Mouse (Mus musculus) CH12F3 (cell line): ENCODE measurements around the gene Gm28036.

Experiments
- in situ Hi-C: fragments of 300-500 bp; cut with MboI; formaldehyde crosslinking; loops from 2 replicates; pipeline ENCODE4 v1.14.3; 2020; ENCODE audit warnings: low sequenced_read_pairs

Gene Gm28036

DNA sequence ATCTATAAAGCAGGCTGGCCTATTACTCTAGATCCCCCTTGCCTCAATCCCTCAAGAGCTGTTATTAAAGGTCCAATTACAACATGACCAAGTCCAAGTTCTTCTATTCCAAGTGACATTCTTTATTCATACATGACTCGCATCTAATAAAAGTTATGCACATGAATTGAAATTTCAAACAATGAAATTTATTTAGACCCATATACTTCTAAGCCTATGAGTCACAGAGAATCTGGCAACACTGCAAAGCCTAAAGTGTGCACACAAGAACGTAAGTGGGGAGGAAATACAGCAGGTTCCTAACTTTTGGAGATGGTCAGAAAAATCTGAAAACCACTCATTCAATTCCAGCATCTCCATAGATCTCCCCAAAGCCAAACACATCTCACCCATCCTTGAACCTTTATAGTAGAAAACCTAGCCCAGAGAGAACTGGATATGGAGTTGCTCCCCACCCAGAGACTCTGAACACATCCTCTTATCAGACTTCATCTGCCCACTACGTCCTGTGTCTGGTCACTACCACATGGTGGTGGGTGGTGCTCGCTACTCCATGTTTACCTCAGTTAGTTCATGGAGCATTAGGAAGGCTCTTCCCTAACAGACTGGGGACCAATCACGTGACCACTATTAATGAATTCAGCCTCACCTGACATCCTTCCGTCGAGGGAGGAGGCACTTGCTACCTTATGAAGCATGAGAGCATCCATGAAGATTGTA lies 39.3 kb downstream of the Gm28036 start:
- in situ Hi-C loops = no loop called here

DNA sequence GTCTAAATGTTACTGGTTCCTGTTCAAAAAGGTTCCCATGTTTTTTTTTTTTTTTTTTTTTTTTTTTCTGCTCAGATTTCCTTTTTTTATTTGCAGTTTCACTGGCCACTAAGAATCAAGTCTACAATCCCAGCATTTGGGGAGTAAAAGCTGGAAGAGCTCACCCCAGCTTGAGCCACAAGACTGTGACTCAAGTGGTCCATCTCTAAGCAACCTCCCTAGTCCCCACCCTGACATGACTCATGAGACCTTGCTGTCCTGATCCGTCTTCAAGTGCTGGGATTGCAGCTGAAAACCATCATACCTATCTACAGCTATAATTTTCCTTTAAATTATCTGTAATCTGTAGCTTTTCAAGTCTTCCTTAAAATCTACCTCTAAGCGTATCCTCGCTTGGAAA lies 42.4 kb downstream of the Gm28036 start:
- in situ Hi-C loops = no loop called here

DNA sequence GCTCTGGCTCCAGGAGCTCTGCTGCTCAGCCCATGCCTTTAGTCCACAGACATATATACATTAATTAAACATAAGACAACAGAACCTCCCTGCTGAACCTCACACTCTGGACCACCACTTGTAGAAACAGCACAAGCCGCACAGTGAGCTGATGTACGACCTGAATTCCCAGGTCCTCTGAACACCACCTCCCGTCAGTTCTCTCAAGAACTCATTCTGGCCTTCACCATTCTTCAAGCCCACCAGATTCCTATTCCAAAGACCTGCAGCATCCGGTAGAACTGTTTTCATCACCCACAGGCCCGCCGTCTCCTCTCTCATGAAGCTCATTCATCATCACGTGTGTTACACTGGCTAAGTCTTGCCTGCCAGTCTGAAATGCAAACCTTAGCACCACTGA lies 46.5 kb downstream of the Gm28036 start:
- in situ Hi-C loops = no loop called here

DNA sequence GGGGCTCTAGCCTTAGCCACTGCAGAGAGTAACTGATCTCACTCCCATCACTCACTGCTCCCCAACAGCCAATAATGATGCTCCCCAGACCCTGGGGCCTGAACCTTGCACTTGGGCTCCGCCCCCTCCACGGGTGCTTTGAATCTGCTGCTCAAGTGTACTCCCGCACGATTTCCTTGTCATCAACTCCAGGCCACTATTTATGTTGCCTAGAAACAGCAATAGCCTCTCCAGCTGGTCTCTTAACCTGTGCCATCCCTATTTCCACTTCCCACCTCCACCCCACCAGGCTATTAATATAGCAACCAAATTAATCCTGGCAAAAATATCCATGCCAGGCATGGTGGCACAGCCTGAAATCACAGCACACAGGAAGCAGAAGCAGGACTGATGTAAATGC lies 47.2 kb downstream of the Gm28036 start:
- in situ Hi-C loops = no loop called here

DNA sequence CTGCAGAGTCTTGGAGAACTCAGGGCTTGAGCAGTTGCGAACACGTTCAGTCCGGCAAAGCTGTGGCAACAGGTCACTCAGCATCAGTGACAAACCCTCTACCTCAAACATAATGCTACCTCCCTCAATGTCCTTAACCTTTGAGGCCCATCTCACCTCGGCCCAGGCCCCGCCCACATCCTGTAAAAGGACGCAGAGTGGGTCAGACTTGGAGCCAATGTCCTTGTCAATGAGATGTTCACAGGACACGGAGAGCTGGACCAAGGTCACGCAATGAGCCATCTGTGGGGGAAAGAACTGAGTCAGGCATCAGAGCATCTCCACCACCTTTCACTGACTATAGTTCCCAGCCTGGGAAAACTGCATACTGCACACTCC lies 47.7 kb downstream of the Gm28036 start:
- in situ Hi-C loops = no loop called here

DNA sequence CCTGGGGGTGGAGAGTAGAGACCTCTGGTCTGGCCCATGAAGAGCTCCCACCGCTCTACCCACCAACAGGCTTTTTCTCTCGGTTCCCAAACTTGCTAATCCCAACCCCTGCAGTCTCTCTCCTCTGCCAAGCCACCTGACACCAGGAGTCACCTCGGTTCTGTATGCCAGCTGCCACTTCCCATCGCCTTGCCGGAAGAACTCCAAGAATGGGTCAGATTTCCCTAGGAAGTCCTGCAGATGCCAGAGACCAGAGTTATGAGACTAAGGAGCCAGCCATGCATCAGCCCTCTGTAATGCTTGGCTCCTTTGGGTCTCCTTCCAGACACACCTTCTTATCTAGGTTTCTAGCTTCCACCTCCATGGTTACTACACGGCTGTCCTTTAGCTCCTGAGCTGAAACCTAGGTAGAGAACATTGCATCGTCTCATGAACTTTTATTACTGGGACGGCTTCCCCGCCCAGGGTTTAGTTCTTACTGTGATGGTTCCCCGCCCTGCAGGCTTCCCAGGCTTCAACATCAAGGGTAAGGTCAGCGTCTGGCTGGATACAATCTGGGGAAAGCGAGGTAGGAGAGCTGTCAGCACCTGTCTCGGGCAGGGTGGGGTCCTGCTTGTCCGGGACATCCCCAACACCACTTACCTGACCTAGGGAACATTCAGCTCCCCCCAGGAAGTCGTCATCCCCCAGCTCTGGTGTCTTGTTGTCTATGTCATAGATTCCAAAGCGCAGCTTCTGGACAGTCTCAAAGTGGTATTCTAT lies 48.3 kb downstream of the Gm28036 start:
- in situ Hi-C loops = no loop called here

DNA sequence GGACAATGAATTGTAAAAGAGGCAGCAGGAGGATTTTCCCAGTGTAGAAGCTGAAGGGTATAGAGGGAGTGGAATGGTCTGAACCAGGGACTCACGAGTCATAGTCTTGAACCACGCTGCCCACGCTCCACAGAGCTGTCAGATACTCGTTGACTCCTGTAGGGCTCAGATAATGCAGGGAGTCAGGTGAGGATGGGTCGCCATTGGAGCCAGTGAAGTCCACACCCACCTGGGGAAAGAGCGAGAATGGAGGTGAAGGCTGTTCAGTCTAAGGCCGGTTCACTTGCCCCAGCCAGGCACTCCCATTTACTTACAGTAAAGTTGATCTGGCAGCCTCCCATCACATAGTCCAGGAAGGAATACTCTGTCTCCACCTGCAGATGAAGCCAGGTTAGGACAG lies 49.4 kb downstream of the Gm28036 start:
- in situ Hi-C loops = no loop called here

DNA sequence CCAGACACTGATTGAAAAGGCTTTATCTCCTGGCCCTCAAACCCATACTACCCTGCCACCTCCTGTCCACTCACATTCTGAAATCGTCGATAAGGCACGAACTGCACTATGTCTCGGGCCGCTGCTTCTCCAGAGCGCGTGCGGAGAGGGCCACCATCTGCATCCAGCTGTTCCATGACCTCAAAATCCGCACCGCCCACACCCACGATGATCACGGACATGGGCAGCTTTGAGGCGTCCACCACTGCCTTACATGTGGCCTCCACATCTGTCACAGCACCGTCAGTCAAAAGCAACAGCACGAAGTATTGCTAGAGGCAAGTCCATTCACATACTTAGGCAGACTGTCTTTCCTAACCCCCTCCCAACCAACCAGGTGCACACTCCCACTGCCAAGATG lies 53.2 kb downstream of the Gm28036 start:
- in situ Hi-C loops = no loop called here

DNA sequence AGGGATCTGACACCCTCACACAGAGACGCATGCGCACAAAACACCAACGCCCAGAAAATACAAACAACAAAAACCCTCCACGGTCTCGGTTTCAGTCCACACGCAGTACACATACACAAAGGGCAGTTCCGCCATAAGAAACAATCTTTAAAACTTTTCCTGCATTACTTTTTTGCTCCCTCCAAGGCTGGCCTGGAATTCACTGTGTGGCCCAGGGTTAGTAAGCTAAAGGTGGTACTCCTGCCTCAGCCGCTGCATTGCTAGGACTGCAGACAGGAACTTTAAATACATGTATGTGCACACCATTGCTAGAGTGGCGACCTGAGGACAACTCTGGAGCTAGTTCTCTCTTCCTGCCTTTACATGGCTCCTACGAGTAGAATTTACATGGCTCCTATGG lies 55.7 kb downstream of the Gm28036 start:
- in situ Hi-C loops = no loop called here

DNA sequence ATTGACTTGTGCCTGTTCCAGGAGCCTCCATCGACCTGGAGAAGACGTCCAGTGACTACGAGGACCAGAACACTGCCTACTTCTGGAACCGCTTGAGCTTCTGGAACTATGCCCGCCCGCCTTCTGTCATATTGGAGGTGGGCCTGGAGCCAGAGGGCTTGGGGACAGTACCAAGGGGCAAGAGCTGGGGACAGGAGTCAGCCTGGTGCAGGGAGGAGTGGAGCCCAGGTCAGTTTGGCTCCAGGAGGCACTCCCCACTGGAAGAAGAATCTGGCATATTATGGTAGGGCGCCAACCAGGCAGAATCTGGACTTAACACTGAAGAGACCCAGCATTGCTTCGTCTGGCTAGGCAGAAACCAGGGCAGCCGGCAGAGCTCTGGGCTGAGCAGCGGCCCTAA lies 59.0 kb downstream of the Gm28036 start:
- in situ Hi-C loops = no loop called here

DNA sequence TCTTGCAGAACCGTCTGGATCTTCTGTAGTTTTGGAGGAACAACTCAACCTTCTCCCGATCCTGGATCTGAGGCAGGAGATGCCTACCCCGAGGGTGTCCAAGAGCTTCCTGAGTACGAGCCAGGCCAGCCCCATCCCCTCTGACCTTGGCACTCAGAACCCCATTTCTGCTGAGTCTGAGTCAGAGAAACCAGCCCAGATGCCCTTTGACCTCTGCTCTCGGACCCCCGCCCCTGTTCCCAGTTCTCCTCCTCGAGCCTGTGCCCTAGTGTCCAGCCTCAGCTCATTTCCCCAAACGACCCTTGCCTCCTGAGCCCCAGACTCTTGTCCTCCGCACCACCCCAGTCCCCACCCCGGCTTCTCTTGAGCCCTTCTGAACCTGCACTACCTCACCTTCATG lies 60.8 kb downstream of the Gm28036 start:
- in situ Hi-C loops = no loop called here

DNA sequence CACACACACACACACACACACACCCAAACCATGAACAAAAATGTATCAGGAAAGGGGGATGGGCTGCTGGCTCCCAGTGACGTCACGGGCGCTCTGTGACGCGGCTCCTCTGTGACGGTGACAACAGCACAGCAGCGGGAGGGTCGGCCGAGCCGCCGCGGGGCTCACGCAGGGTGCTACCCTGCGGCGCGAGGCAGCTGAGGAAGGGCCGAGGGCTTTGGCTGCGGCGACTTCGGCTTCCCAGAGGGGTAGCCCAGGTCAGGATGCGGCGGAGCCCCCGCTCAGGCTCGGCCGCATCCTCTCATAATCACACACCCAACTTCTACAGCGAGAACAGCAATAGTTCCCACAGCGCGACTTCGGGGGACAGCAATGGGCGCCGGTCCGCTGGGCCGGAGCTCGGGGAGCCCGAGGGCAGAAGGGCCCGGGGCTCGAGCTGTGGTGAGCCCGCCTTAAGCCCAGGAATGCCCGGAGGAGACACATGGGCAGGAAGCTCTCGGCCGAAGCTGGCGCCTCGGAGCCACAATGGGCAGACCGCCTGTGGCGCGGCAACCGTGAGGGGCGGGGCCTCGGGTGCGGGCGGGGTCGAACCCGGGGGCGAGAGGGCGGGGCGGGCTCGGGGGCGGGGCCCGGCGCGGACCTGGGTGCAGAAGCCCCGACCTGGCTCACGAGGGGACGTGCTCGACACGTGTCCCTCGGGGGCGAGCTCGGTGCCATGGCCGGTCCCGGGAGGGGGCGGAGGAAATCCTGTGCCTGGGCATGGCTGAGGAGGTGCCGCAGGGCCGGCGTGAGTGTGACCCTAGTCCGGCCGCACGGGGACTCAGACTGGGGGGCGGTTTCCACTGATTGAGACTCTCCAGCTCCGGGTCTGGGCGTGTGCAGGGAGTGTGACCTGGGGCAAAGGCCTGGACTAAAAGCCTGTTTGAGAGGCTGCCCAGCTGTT lies 61.5 kb downstream of the Gm28036 start, which contains the start of gene Spag4:
TSS of gene Spag4 (plus strand) at position 77 of the 943 bp plus-strand sequence.
- in situ Hi-C loops = no loop called here

DNA sequence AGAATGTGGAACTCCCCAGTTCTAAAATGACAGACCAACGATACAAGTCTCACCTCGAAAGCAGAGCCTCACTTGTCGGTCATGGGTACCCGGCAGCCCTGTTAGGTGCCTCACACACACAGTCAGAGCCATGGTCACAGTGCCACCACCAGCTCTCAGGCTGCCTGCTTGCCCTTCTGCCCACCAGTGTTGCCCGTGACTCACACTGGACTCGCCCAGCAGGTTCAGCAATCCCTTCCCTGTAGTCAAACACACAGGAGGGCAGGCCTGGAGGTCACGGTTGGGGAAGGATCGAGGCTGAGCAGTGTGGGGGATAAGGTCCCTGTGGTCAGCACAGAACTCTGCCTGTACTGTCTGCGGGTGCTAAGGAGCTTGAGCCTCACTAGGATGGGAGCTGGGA lies 74.1 kb downstream of the Gm28036 start, which contains the start of gene Fer1l4:
TSS of gene Fer1l4 (minus strand) at position 132 of the 400 bp plus-strand sequence.
- in situ Hi-C loops = no loop called here

DNA sequence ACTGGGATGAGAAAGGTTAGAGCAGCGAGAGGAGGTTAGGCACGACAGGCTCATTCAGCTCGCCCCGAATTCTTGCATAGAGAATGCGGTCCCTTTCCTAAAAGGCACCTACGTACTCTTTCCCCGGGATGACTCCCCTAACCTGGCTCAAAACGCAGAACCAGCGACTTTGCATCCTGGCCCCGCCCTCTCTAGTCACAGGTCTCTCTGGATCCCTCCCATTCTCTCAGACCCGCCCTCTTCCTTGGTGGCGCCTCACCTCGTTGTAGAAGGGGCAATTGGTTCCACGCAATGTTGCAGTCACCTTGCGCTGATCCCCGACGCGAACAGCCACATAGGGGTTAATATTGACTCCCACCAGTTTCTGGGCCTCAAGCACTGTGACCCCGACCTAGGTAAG lies 79.0 kb downstream of the Gm28036 start:
- in situ Hi-C loops = no loop called here

DNA sequence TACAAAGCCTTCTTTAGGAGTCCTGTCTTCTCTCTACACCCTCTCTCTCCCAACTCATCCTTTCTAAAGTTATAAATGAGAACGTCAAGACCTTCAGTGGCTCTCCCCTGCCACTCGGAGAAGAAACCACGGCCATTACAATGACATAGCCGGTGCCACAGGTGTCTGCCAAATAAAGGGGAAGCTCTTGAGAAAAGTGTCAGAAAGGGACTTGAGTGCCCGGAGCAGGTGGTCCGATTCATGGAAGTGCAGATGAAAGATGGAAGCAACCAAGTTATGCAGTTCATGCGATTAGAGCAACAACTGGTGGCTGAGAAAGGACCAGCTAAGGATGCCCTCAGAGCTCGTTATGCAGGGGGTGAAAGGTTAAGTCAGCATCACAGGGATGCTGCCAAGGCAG lies 84.0 kb downstream of the Gm28036 start:
- in situ Hi-C loops = no loop called here

DNA sequence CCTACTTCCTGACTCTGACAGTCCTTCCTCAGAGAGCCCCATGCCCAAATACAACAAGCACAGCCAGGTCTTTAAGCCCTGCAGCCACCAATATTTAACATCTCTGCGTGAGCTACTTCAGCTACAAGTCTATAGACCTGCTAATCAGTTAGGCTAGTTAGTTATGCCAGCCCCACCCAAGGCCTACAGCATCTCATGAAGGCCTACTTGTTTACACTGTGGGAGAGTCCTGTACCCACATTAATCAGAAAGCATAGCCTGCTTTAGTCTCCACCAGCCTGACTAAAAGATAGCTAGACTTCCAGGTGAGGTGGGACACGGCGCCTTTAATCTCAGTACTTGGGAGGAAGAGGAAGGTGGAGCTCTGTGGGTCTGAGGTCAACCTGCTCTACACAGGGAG lies 87.5 kb downstream of the Gm28036 start:
- in situ Hi-C loops = no loop called here

DNA sequence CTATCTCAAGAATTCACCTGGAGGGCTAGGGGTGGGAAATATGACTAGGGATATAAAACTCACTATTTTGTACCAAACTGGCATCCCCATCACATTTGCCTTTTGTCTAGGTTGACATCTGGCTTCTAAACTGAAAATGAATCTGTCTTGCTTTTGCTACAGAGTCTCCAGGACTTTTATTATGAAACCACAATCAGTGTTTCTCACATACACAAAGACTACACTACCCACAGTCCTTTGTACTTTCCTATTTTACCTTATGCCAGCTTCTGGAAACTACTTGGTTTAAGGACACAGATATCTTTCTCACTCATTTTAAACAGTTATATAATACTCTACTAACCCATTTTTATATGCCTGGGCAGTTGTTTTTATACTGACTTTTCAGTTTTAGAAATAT lies 101.4 kb downstream of the Gm28036 start:
- in situ Hi-C loops = no loop called here
